Mouse (Mus musculus) liver, embryonic 11.5 days (tissue): ENCODE data around the gene Ccdc81. TPM values are rescaled to one million over a fixed set of nuclear protein-coding genes. Genes with fewer than 3 reads are reported as not detected.

ENCODE experiments used
- ATAC-seq: fragments of 200-750 bp; cut with Nextera tagmentation; replicated peaks from 2 replicates; pipeline ENCODE4 v1.8.0; 2017; ENCODE audit warnings: moderate number of reproducible peaks, mild to moderate bottlenecking, moderate TSS enrichment, moderate library complexity; ENCODE audit not compliant: low FRiP score
- DNase-seq: peaks from one replicate; pipeline ENCODE4 v3.0.0-alpha.2; 2017; ENCODE audit warnings: low spot score
- H3K27ac ChIP-seq: fragments of 300-500 bp; sonication (generic); 2 replicates; pipeline ENCODE4 v1.5.1; 2014; ENCODE audit warnings: mild to moderate bottlenecking, low read depth, low read length, control low read depth
- H3K27me3 ChIP-seq: fragments of 300-500 bp; sonication (generic); replicated peaks from 2 replicates; pipeline ENCODE4 v1.6.1; 2014; ENCODE audit warnings: low read length, mixed read lengths; ENCODE audit not compliant: control insufficient read depth, insufficient read depth
- H3K36me3 ChIP-seq: fragments of 300-500 bp; sonication (generic); 2 replicates; pipeline ENCODE4 v1.6.1; 2014; ENCODE audit warnings: mild to moderate bottlenecking, low read length, moderate library complexity, mixed read lengths; ENCODE audit not compliant: control insufficient read depth, insufficient read depth
- H3K4me1 ChIP-seq: fragments of 300-500 bp; sonication (generic); replicated peaks from 2 replicates; pipeline ENCODE4 v1.6.1; 2014; ENCODE audit warnings: low read length, mixed read lengths; ENCODE audit not compliant: control insufficient read depth, insufficient read depth
- H3K4me2 ChIP-seq: fragments of 300-500 bp; sonication (generic); 2 replicates; pipeline ENCODE4 v1.6.1; 2014; ENCODE audit warnings: mild to moderate bottlenecking, control low read depth, moderate library complexity
- H3K4me3 ChIP-seq: fragments of 300-500 bp; sonication (generic); 2 replicates; pipeline ENCODE4 v1.5.1; 2014; ENCODE audit warnings: low read depth, low read length, control low read depth
- H3K9ac ChIP-seq: fragments of 300-500 bp; sonication (generic); 2 replicates; pipeline ENCODE4 v1.6.1; 2014; ENCODE audit warnings: low read depth, low read length, control low read depth
- H3K9me3 ChIP-seq: fragments of 300-500 bp; sonication (generic); 2 replicates; pipeline ENCODE4 v1.6.1; 2016; ENCODE audit warnings: low read length, inconsistent platforms, mixed read lengths; ENCODE audit not compliant: control insufficient read depth
- WGBS: fragments of 180-500 bp; shearing (Covaris S2); extraction: QIAGEN DNeasy Blood & Tissue Kit; methylation state at CpG from one replicate; pipeline ENCODE4 v1.1.7; 2014; 5-methylcytosine and 5-hydroxymethylcytosine counted together
- polyA plus RNA-seq: library from polyadenylated mRNA; unstranded; fragments of >200 nt; fragmentation: Nextera tagmentation; extraction: Ambion mirVana; gene quantifications from 2 replicates; pipeline ENCODE4 v1.2.1, GENCODE M21; 2014

The Ccdc81 gene
- polyA plus RNA-seq, 1 experiment from 2014 or later: not detected

DNA sequence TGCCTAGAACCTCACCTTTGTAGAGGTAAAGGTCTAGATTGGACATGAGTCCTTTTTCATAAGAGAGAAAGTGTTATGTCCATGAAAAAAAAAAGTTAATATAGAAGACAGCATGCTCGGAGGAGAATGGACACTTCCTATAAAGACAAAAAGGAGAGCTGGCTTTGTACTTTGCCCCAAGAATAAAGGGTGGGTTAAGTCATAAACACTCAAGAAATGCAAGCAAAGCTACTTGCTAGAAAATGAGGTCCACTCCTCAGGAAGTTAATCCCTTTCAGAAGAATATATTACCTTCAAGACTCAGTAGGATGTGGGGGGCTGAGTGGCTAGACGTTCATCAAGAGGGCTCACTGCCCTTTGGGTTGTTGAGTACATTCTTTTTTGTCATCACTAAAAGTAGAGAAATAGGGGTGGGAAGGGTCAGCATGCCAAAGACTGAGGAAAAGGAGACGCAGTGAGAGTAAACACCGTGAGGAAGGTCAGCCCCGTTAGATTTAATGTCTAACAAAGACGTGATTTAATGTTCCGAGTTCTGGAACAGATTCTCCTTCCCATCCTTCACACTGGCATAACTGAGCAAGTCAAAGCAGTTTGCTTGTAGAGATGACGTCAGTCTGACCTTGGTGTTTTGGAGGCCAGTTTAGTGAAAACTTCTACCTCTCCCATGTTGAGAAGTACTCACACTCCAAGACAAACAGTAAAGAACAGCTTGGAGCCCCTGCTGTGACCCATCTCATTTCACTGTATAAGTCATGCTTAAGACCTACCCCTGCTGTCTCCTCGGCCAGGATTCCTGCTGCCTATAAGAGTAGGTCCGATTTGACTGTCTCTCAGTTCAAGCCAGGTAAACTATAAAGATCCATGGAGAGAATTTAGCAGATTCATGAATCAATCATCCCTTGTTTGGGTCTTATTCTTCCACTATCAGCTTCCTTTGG, 51.0 kb downstream of the Ccdc81 start:
- WGBS: 73% methylated on average over 10 of the region's 10 CpGs
- Histone ChIP-seq H3K27ac (no peak overlapping the region), H3K9me3 (no peaks in the 10 kb centered on the region), H3K9ac (no peak overlapping the region), H3K4me1 (no peaks in the 10 kb centered on the region), H3K4me2 (no peak overlapping the region), H3K27me3 (no peaks in the 10 kb centered on the region), H3K4me3 (no peak overlapping the region), H3K36me3 (no peaks in the 10 kb centered on the region)
- ATAC-seq (no peak), DNase-seq (no peak)

DNA sequence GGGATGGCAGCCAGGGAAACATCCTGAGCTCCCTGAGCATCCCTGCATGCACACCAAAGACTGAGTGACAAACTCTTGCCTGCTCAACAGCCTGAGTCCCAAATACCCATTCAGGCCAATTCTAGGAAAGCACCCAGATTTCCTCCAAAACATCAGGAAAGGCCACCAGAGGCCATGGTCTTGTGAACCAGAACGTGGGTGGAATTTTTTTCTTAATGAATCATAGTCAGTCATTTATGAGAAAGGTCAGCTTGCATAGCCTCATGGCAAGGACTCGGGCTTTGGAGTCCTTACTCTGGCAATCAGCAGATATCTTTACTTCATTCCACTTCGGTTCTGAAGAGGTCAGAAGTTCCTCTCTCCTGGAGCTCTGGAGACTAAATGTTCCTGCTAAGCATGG, 52.9 kb downstream of the Ccdc81 start:
- no peaks in the 10 kb centered on the region for H3K9me3 ChIP-seq
- H3K4me3 ChIP-seq: no peak overlapping the region
- ATAC-seq (no peak), DNase-seq (no peak)
- H3K27ac ChIP-seq: no peak overlapping the region
- no peak overlapping the region for H3K4me2 ChIP-seq
- WGBS: 65% methylated on average over 3 of the region's 3 CpGs
- H3K36me3 ChIP-seq: no peaks in the 10 kb centered on the region
- no peaks in the 10 kb centered on the region for H3K4me1 ChIP-seq
- H3K9ac ChIP-seq: no peak overlapping the region
- H3K27me3 ChIP-seq: no peaks in the 10 kb centered on the region

DNA sequence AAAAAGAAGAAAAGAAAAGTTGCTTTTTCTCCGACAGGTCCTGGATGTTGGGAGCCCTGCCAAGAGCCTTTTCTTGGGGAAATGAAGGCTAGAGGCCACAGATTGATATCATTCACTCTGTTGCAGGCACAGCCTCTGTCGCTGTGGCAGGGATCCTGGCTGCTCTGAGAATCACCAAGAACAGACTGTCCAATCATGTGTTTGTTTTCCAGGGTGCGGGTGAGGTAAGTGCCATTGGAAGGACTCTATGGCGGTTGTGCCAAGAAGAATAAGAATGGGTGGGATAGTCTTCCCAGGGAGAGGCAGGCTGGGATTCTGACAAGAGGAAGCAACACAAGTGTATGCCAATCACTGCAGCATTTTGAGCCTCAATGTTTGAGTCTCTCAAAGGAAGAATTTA, 57.8 kb downstream of the Ccdc81 start:
- 79% methylated on average over 4 of the region's 4 CpGs for WGBS
- Histone ChIP-seq H3K9me3 (no peaks in the 10 kb centered on the region), H3K4me2 (no peak overlapping the region), H3K4me1 (no peaks in the 10 kb centered on the region), H3K27me3 (no peaks in the 10 kb centered on the region), H3K36me3 (no peaks in the 10 kb centered on the region), H3K27ac (no peak overlapping the region), H3K4me3 (no peak overlapping the region), H3K9ac (no peak overlapping the region)
- no peak for ATAC-seq
- DNase-seq: no peak

DNA sequence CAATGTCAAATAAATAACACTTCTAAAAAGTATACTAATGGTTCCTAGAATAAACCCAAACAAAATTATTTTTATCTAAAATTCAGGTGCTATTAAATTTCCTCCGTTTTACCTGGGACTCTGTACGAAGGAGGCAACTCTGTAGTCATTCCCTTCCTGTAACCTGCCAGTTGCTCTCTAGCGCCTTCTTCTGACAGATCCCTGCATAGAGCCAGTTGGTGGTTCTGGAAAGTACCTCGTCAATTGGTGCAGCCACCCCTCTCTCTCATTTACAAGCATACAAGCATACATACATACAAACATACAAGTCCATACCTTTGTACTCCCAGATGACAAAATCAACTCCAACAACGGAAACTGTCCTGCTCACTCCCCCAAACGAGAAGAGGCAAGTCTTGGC, 59.9 kb downstream of the Ccdc81 start:
- no peak for ATAC-seq
- H3K4me2 ChIP-seq: no peak overlapping the region
- no peaks in the 10 kb centered on the region for H3K9me3 ChIP-seq
- 28% methylated on average over 6 of the region's 6 CpGs for WGBS
- no peaks in the 10 kb centered on the region for H3K4me1 ChIP-seq
- H3K9ac ChIP-seq: no peak overlapping the region
- H3K36me3 ChIP-seq: no peaks in the 10 kb centered on the region
- no peak for DNase-seq
- no peak overlapping the region for H3K27ac ChIP-seq
- H3K4me3 ChIP-seq: no peak overlapping the region
- H3K27me3 ChIP-seq: no peaks in the 10 kb centered on the region

DNA sequence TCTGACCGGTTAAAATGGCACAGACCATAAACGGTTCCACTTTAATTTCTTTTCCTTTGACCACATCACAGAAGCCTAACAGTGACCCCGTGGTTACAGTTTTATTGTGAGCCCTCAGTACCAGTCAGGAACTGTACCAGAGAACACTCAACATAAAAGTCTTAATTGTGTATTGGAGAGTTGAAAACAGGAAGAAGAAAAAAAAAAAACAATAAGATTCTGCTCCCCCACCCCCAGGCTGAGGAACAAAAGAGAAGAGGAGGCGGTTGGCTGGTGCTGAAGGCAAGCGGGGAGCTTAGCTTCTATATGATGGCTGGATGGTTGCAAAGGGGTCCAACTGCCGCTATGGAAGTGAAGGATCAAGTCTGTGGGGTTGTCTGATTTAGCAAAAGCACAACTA, 60.3 kb downstream of the Ccdc81 start:
- 51% methylated on average over 6 of the region's 6 CpGs for WGBS
- ATAC-seq (no peak), DNase-seq (no peak)
- Histone ChIP-seq H3K4me1 (no peaks in the 10 kb centered on the region), H3K27ac (no peak overlapping the region), H3K9me3 (no peaks in the 10 kb centered on the region), H3K4me3 (no peak overlapping the region), H3K4me2 (no peak overlapping the region), H3K27me3 (no peaks in the 10 kb centered on the region), H3K36me3 (no peaks in the 10 kb centered on the region), H3K9ac (no peak overlapping the region)

DNA sequence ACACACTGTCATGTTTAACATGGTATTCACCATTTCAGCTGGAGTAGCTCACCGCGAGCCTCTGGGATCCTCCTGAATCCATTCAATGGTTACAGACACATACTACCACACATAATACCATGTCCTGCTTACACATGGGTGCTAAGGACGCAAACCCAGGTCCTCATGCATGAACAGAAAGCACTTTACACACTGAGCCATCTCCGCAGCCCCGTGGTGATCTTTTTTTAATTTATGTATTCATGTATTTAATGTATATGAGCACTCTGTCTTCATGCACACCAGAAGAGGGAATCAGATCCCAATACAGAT, 61.1 kb downstream of the Ccdc81 start:
- Histone ChIP-seq H3K27me3 (no peaks in the 10 kb centered on the region), H3K4me2 (no peak overlapping the region), H3K9ac (no peak overlapping the region), H3K27ac (no peak overlapping the region), H3K9me3 (no peaks in the 10 kb centered on the region), H3K4me3 (no peak overlapping the region), H3K4me1 (no peaks in the 10 kb centered on the region), H3K36me3 (no peaks in the 10 kb centered on the region)
- no peak for ATAC-seq
- WGBS: 81% methylated on average over 5 of the region's 5 CpGs
- DNase-seq: no peak

DNA sequence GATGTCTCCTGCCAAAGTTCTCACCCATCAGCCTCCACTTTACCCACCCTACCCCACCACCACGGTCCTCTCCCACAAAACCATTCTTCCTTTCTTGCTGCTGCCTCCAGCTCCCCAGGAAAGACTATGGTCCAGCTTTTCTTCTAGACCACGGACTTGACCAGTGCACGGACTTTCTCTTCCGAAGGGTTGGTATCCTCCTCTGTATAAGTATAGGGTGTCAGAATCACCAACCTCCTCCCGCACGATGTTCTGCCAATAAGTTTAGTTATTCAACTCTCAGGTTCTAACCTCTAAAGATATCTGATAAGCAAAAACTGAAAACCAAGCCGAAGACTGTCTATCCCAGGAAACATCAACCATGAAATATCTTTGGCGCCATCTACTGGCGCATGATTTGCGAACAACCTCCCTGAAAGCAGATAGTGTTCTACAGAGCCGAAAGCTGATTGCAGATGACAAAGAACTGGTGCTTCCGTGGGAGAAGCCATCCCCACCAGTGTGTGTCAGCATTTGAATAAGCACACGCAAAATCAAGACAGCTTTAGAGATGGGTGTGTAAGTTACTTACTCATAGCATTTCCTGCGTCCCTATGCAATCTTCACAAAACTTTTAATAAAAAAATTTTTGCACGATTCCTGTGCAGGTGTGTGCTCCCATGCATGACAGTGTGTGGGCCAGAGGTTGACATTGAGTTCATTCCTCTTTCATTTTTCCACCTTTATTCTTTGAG, 61.6 kb downstream of the Ccdc81 start:
- Histone ChIP-seq H3K9me3 (no peaks in the 10 kb centered on the region), H3K27me3 (no peaks in the 10 kb centered on the region), H3K27ac (no peak overlapping the region), H3K4me2 (no peak overlapping the region), H3K9ac (no peak overlapping the region), H3K4me3 (no peak overlapping the region), H3K36me3 (no peaks in the 10 kb centered on the region), H3K4me1 (no peaks in the 10 kb centered on the region)
- DNase-seq (peak; percentile 56), ATAC-seq (no peak)
- 34% methylated on average over 15 of the region's 15 CpGs for WGBS

DNA sequence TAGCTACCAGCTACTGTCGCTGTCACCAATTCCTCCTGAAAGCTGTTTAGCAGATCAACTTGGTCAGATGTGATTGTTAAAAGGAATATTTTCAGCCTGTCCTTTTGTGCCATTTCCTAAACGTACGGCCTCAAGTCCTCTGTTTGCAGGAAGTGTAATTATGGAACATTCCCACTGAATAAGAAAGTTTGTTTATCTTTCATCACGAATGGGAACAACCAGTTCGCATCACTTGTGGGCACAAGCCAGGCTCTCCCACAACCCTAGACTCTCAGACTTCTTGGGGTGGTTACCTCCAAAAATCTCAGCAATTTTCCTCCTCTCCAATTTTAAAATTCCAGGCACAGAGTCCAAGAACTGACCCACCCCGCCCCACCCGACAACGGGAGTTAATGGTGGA, 63.7 kb downstream of the Ccdc81 start:
- H3K4me3 ChIP-seq: no peak overlapping the region
- H3K36me3 ChIP-seq: no peaks in the 10 kb centered on the region
- 79% methylated on average over 8 of the region's 8 CpGs for WGBS
- no peaks in the 10 kb centered on the region for H3K9me3 ChIP-seq
- H3K27ac ChIP-seq: no peak overlapping the region
- H3K4me2 ChIP-seq: no peak overlapping the region
- DNase-seq (no peak), ATAC-seq (no peak)
- no peak overlapping the region for H3K9ac ChIP-seq
- no peaks in the 10 kb centered on the region for H3K27me3 ChIP-seq
- no peaks in the 10 kb centered on the region for H3K4me1 ChIP-seq

DNA sequence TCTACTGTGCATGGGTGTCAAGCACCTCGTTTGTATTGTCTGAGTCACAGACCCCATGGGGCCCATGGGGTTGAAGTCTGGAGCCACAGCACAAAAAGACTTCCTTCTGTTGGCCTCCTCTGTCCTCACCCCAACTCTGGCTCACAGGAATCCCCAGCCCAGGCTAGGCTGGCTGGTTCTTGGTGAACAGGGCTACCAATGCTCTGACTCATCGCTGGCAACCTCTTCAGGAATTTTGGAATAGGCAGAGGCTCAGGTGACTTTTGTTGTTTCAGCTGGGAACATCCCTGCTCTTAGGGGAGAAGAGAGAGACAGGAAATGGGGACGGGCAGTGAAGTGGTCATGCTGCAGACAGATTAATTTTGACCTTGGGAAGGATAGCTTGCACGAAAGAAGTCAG, 65.6 kb downstream of the Ccdc81 start:
- 50% methylated on average over 4 of the region's 4 CpGs for WGBS
- H3K4me2 ChIP-seq: no peak overlapping the region
- H3K4me1 ChIP-seq: no peaks in the 10 kb centered on the region
- no peak for DNase-seq
- ATAC-seq: no peak
- no peak overlapping the region for H3K9ac ChIP-seq
- H3K9me3 ChIP-seq: no peaks in the 10 kb centered on the region
- H3K36me3 ChIP-seq: no peaks in the 10 kb centered on the region
- no peak overlapping the region for H3K4me3 ChIP-seq
- no peaks in the 10 kb centered on the region for H3K27me3 ChIP-seq
- no peak overlapping the region for H3K27ac ChIP-seq
